Mouse (Mus musculus): ENCODE measurements around the gene Saxo2.

Gene Saxo2

DNA sequence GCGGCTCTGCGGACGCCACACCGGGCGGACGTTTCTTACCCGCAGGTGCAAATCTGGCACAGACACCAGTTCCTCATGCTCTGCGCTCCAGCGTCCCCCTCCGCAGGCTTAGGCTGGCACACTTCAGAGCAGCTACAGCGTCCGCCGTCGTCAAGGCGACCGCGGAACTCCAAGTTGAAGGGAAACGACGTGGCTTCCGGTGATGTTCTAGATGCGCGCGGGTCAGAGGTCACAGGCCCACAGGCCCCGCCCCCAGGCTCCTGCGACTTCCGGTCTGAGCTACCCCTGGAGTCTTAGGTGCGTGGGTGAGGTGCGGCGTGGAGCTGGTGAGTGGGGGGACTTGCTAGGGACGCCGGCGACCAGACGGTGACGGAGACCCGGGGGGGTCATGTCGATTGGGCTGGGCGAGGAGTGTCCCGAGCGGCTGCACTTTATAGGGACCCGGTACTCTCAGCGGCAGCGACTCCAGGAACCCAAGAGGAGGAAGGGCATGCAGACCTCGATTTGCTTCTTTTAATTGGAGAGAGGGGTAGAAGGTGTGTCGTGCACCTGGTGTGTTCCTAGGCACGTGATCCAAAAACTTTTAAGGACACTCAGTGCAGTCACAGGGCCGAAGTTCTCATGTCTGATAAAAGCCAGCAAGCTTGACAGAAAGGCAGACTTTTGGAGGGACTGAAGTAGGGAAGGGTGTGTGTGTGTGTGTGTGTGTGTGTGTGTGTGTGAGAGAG, at the start of gene Saxo2, which contains the start of gene Efl1:
Gene Saxo2 (minus strand): TSS at position 176 of the 728 bp plus-strand sequence.
Gene Efl1 (plus strand): TSS at position 262 of the 728 bp plus-strand sequence.
- peak; percentile 96 for DNase-seq

DNA sequence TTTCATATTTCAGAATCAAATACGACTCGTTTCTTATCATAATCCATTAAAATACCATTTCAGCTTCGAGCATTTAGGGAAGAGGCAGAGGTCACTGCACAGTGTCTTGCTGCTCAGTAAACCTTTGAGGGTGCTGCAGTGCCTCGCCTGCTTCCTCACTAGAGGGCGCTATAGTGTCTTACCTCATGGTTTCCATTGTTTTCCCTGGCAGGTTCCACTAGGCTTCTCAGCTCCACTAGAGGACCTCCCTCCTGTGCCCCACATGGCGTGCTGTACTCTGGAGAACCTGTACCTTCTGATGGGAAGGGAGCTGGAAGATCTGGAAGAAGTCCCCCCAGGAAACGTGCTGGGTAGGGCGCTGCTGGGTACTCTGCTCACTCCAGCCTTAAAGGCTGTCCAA, 49.3 kb upstream of the Saxo2 start:
- DNase-seq: no peak

DNA sequence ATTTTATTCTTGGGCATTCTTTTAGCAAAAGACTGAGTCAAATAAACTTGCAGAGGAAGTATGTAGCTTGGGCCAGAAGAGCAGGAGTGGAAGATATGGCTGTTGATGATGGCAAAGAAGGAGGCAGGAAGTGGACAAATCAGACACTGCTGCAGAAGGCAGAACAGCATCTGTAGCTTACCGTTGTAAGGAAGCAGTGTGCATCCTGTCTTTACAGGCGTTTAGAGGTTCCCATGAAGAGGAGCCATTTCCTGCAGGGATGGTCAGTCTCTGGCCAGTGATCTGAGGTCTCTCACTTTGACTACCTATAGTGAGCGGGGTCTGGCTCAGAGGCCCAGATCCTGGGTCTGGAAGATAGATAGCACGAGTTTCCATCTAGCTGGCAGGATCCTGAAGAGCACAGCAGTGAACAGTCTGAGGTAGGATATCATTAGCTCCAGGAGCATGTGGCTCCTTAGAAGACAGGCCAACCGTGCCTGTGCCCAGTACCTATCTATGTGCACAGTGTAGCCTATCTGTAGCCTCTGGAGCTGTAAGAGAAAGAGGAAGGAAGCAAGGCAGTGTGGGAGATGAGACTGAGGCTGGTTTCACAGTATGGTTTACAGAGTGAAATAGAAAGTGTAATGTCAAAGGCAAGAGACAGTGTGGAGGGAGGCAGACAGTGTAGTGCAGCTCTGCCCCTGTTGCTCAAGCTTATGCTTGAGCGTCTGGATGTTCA, 42.9 kb upstream of the Saxo2 start:
- no peak for DNase-seq

- peak; percentile 60 for DNase-seq
These were observed 40.4 kb upstream of the Saxo2 start for GRCm38 (mm10) chr7:82688736-82689135.

DNA sequence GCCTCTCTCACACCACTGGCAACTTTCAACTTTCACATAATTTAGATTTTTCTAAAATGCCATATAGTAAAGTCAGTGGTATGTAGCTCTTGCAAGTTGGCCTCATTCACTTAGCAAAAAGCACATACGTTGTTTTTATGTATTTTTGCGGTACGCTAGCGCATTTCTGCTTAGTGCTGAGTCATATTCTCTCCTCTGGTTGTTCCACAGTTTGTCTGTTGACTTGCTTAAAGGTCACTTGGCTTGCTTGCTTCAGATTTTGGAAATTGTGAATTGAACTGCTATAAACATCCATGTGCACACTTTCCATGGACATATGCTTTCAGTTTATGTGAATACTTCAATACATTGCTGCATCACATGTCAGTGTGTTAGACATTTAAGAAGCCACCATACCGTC, 31.6 kb upstream of the Saxo2 start:
- DNase-seq: no peak

- DNase-seq: no peak
These were observed 28.5 kb upstream of the Saxo2 start for GRCm38 (mm10) chr7:82676834-82677233.

GRCm38 (mm10) chr7:82676001-82676400, 27.7 kb upstream of the Saxo2 start:
- no peak for DNase-seq

GRCm38 (mm10) chr7:82664604-82665003, 16.3 kb upstream of the Saxo2 start:
- DNase-seq: no peak

DNA sequence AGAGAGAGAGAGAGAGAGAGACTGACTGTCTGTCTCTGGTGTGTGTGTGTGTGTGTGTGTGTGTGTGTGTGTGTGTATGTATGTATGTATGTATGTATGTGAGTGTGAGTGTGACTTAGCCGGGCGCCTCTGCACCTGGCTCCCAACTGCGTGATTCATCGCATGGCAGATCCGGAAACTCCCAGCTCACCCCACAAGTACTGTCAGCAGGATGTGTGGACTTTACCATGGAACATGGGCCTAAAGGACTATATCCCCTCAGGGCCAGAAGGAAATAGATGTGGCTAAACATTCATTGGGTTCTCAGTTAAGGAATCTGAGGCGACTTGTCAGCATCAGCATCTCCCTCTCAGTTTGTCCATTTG, 735 bp upstream of the Saxo2 start:
- no peak for DNase-seq

GRCm38 (mm10) chr7:82647909-82648308, 419 bp downstream of the Saxo2 start:
- DNase-seq: no peak

DNA sequence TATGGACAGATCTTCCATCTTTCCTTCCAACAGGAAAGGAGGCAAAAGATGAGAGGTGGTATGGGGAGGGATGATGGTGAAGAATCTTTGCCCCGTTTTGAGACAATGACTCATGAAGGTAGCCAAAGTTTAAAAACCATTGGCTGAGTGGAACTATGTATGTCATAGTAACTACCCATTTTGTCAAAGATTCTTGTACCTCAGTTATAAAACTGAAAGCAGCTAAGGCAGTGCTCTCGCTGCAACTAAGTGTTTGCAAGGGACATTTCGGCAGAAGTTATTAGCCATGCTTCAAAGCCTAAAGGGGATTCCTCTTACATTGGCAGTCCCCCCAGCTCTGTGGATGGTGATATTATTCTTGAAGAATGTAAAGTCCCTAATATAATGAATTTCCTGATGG, 1.1 kb downstream of the Saxo2 start:
- DNase-seq: no peak

DNA sequence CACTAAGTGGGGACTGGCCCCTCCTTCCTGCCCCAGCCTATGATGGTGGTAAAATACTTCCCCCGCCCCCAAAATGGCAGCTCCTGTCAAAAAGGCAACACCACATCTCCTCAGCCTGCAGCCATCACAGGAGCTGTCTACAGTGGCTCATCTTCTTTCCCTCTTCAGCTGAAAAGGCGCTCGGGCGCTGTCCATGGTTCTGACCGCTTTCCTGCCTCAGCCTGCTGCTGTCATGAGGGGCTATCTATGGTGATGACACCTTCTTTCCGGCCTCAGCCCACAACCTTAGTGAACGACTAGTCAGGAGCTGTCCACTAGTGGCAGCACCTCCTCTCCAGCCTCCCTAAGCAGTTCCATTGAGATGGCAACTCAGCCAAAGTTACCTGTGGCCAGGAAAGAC, 23.0 kb downstream of the Saxo2 start:
- DNase-seq: peak; percentile 66

- DNase-seq: peak; percentile 26
These were observed 38.7 kb downstream of the Saxo2 start for GRCm38 (mm10) chr7:82609629-82610028.

- DNase-seq: no peak
These were observed 42.9 kb downstream of the Saxo2 start for GRCm38 (mm10) chr7:82605425-82605824.

DNA sequence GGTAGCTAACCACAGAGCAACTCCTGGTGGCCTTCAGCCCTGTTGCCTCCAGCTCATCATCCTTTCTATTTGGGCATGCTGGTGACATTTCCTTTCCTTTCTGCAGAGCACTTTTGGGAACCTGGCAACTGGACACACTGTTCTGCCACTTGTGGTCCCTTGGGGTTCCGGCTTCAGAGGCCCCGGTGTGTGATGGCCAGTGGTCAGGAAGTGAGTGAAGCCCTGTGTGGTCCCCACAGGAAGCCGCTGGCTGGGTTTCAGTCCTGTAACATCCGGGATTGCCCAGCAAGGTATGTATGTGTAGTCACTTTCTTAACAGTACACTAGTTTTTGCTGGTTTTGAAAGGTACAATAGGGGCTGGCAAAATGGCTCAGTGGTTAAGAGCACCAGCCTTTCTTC, 46.3 kb downstream of the Saxo2 start:
- no peak for DNase-seq

GRCm38 (mm10) chr7:82590931-82591330, 57.4 kb downstream of the Saxo2 start:
- DNase-seq: no peak

All from lung, postnatal 14 days (tissue).